Mouse (Mus musculus) liver, embryonic 12.5 days (tissue): ENCODE measurements at regions not wholly inside any gene's neighbourhood (a gene's known extent, or its start where the extent isn't known, plus 50 kb on each side); places are given as distances from the start of the nearest gene placed in this dataset.
"Not testable (repeated sequence)": the region's sequence is repeated elsewhere in the genome, so short reads cannot be mapped to it uniquely, and the experiment has no call there.

Source experiments
- ATAC-seq: fragments of 200-750 bp; cut with Nextera tagmentation; 2 replicates; pipeline ENCODE4 v1.8.0; 2017; ENCODE audit warnings: moderate number of reproducible peaks, mild to moderate bottlenecking, moderate library complexity
- H3K27ac ChIP-seq: fragments of 300-500 bp; sonication (generic); 2 replicates; pipeline ENCODE4 v1.5.1; 2016; ENCODE audit warnings: mild to moderate bottlenecking
- H3K27me3 ChIP-seq: fragments of 300-500 bp; sonication (generic); replicated peaks from 2 replicates; pipeline ENCODE4 v1.6.1; 2016; ENCODE audit warnings: mild to moderate bottlenecking, moderate library complexity
- H3K36me3 ChIP-seq: fragments of 300-500 bp; sonication (generic); 2 replicates; pipeline ENCODE4 v1.6.1; 2016; ENCODE audit warnings: mild to moderate bottlenecking, moderate library complexity
- H3K4me1 ChIP-seq: fragments of 300-500 bp; sonication (generic); 2 replicates; pipeline ENCODE4 v1.6.1; 2016
- H3K4me2 ChIP-seq: fragments of 300-500 bp; sonication (generic); 2 replicates; pipeline ENCODE4 v1.6.1; 2016; ENCODE audit warnings: mild to moderate bottlenecking, moderate library complexity
- H3K4me3 ChIP-seq: fragments of 300-500 bp; sonication (generic); 2 replicates; pipeline ENCODE4 v1.5.1; 2016; ENCODE audit warnings: mild to moderate bottlenecking, moderate library complexity
- H3K9ac ChIP-seq: fragments of 300-500 bp; sonication (generic); 2 replicates; pipeline ENCODE4 v1.6.1; 2016; ENCODE audit warnings: mild to moderate bottlenecking, moderate library complexity
- H3K9me3 ChIP-seq: fragments of 300-500 bp; sonication (generic); replicated peaks from 2 replicates; pipeline ENCODE4 v1.6.1; 2016; ENCODE audit warnings: mild to moderate bottlenecking, moderate library complexity
- WGBS: fragments of 180-500 bp; shearing (Covaris S2); methylation state at CpG from one replicate; pipeline ENCODE4 v1.1.7; 2016; ENCODE audit not compliant: insufficient replicate concordance; 5-methylcytosine and 5-hydroxymethylcytosine counted together

GRCm38 (mm10) chr14:73453164-73453563 lies 56.7 kb upstream of the Med4 start:
- no peak for ATAC-seq
- no peak overlapping the region for H3K4me2 ChIP-seq
- 0 out of 2 replicates have a peak, but pooled peaks cover 5% of the 10 kb centered on the region for H3K4me1 ChIP-seq
- H3K4me3 ChIP-seq, result no peak overlapping the region
- H3K36me3 ChIP-seq, result no peaks in the 10 kb centered on the region
- H3K9ac ChIP-seq, result no peak overlapping the region
- no peaks in the 10 kb centered on the region for H3K27me3 ChIP-seq
- WGBS, result 61% methylated on average over 12 of the region's 12 CpGs
- H3K27ac ChIP-seq, result no peak overlapping the region
- no peaks in the 10 kb centered on the region for H3K9me3 ChIP-seq

- H3K4me1 ChIP-seq, result 0 out of 2 replicates have a peak, but pooled peaks cover 5% of the 10 kb centered on the region
- no peaks in the 10 kb centered on the region for H3K27me3 ChIP-seq
- peak; percentile 71; the same call in 1 of the 2 replicates for ATAC-seq
- H3K27ac ChIP-seq, result no peak overlapping the region
- no peaks in the 10 kb centered on the region for H3K9me3 ChIP-seq
- no peak overlapping the region for H3K9ac ChIP-seq
- WGBS, result 68% methylated on average over 7 of the region's 7 CpGs
- no peak overlapping the region for H3K4me3 ChIP-seq
- H3K4me2 ChIP-seq, result no peak overlapping the region
- H3K36me3 ChIP-seq, result no peaks in the 10 kb centered on the region
Observed at GRCm38 (mm10) chr14:73452321-73453082, 57.3 kb upstream of the Med4 start.

- H3K36me3 ChIP-seq, result no peaks in the 10 kb centered on the region
- H3K9ac ChIP-seq, result no peak overlapping the region
- 63% methylated on average over 9 of the region's 9 CpGs for WGBS
- no peak overlapping the region for H3K27ac ChIP-seq
- H3K9me3 ChIP-seq, result no peaks in the 10 kb centered on the region
- H3K4me3 ChIP-seq, result no peak overlapping the region
- no peak overlapping the region for H3K4me2 ChIP-seq
- ATAC-seq, result no peak
- peaks cover 5% of the 10 kb centered on the region; the same call in 1 of the 2 replicates for H3K4me1 ChIP-seq
- H3K27me3 ChIP-seq, result no peaks in the 10 kb centered on the region
Observed at GRCm38 (mm10) chr14:73451291-73452045, 58.4 kb upstream of the Med4 start.

GRCm38 (mm10) chr14:73449901-73450495 lies 59.8 kb upstream of the Med4 start:
- no peak for ATAC-seq
- Histone ChIP-seq H3K4me3 (no peak overlapping the region), H3K4me2 (no peak overlapping the region), H3K9me3 (no peaks in the 10 kb centered on the region), H3K27me3 (no peaks in the 10 kb centered on the region), H3K4me1 (peaks cover 18% of the 10 kb centered on the region), H3K27ac (no peak overlapping the region), H3K36me3 (no peaks in the 10 kb centered on the region), H3K9ac (no peak overlapping the region)
- 66% methylated on average over 6 of the region's 6 CpGs for WGBS

GRCm38 (mm10) chr14:73449111-73449510 lies 60.7 kb upstream of the Med4 start:
- ATAC-seq, result no peak
- Histone ChIP-seq H3K4me3 (no peak overlapping the region), H3K27me3 (no peaks in the 10 kb centered on the region), H3K4me1 (peaks cover 24% of the 10 kb centered on the region), H3K9me3 (no peaks in the 10 kb centered on the region), H3K4me2 (no peak overlapping the region), H3K27ac (no peak overlapping the region), H3K36me3 (no peaks in the 10 kb centered on the region), H3K9ac (no peak overlapping the region)
- 74% methylated on average over 10 of the region's 10 CpGs for WGBS

GRCm38 (mm10) chr14:73445508-73446256 lies 60.6 kb upstream of the Itm2b start:
- no peak overlapping the region for H3K9ac ChIP-seq
- 63% methylated on average over 6 of the region's 6 CpGs for WGBS
- peak overlapping the region; percentile 46; the same call in 1 of the 2 replicates for H3K27ac ChIP-seq
- H3K4me1 ChIP-seq, result peaks cover 18% of the 10 kb centered on the region
- ATAC-seq, result peak; percentile 40
- no peak overlapping the region for H3K4me3 ChIP-seq
- H3K4me2 ChIP-seq, result no peak overlapping the region
- no peaks in the 10 kb centered on the region for H3K36me3 ChIP-seq
- H3K27me3 ChIP-seq, result no peaks in the 10 kb centered on the region
- H3K9me3 ChIP-seq, result no peaks in the 10 kb centered on the region

GRCm38 (mm10) chr14:73444733-73445132 lies 59.6 kb upstream of the Itm2b start:
- Histone ChIP-seq H3K36me3 (no peaks in the 10 kb centered on the region), H3K27ac (no peak overlapping the region), H3K4me1 (peaks cover 18% of the 10 kb centered on the region), H3K9me3 (no peaks in the 10 kb centered on the region), H3K9ac (no peak overlapping the region), H3K4me2 (no peak overlapping the region), H3K4me3 (no peak overlapping the region), H3K27me3 (no peaks in the 10 kb centered on the region)
- no peak for ATAC-seq
- 53% methylated on average over 3 of the region's 3 CpGs for WGBS

- Histone ChIP-seq H3K4me1 (peaks cover 18% of the 10 kb centered on the region), H3K9me3 (no peaks in the 10 kb centered on the region), H3K27ac (no peak overlapping the region), H3K27me3 (no peaks in the 10 kb centered on the region), H3K4me2 (no peak overlapping the region), H3K4me3 (no peak overlapping the region), H3K36me3 (no peaks in the 10 kb centered on the region), H3K9ac (no peak overlapping the region)
- ATAC-seq, result no peak; the same call in 1 of the 2 replicates
- 48% methylated on average over 7 of the region's 7 CpGs for WGBS
Observed at GRCm38 (mm10) chr14:73441951-73442716, 57.0 kb upstream of the Itm2b start.

- not testable (repeated sequence) for H3K27ac ChIP-seq, H3K4me3 ChIP-seq, H3K9me3 ChIP-seq, H3K9ac ChIP-seq, H3K27me3 ChIP-seq, H3K4me2 ChIP-seq, ATAC-seq, H3K36me3 ChIP-seq
- WGBS, result 55% methylated on average over 1 of the region's 1 CpGs
- H3K4me1 ChIP-seq, result peaks cover 18% of the 10 kb centered on the region
Observed at GRCm38 (mm10) chr14:73441206-73441950, 56.3 kb upstream of the Itm2b start.

- no peaks in the 10 kb centered on the region for H3K9me3 ChIP-seq
- no peak overlapping the region for H3K4me2 ChIP-seq
- H3K4me3 ChIP-seq, result no peak overlapping the region
- H3K36me3 ChIP-seq, result no peaks in the 10 kb centered on the region
- 73% methylated on average over 3 of the region's 3 CpGs for WGBS
- no peak for ATAC-seq
- H3K27me3 ChIP-seq, result no peaks in the 10 kb centered on the region
- H3K27ac ChIP-seq, result no peak overlapping the region
- H3K9ac ChIP-seq, result no peak overlapping the region
- H3K4me1 ChIP-seq, result peaks cover 4% of the 10 kb centered on the region
Observed at GRCm38 (mm10) chr14:73439802-73440309, 54.8 kb upstream of the Itm2b start.
